Mouse (Mus musculus): ENCODE results near the gene Rtn3. TPM values are rescaled to one million over a fixed set of nuclear protein-coding genes. Genes with fewer than 3 reads are reported as not detected.

Rtn3 gene
- 374 and 377 TPM in 2 replicates for polyA plus RNA-seq (2012; rRNA removed)

DNA sequence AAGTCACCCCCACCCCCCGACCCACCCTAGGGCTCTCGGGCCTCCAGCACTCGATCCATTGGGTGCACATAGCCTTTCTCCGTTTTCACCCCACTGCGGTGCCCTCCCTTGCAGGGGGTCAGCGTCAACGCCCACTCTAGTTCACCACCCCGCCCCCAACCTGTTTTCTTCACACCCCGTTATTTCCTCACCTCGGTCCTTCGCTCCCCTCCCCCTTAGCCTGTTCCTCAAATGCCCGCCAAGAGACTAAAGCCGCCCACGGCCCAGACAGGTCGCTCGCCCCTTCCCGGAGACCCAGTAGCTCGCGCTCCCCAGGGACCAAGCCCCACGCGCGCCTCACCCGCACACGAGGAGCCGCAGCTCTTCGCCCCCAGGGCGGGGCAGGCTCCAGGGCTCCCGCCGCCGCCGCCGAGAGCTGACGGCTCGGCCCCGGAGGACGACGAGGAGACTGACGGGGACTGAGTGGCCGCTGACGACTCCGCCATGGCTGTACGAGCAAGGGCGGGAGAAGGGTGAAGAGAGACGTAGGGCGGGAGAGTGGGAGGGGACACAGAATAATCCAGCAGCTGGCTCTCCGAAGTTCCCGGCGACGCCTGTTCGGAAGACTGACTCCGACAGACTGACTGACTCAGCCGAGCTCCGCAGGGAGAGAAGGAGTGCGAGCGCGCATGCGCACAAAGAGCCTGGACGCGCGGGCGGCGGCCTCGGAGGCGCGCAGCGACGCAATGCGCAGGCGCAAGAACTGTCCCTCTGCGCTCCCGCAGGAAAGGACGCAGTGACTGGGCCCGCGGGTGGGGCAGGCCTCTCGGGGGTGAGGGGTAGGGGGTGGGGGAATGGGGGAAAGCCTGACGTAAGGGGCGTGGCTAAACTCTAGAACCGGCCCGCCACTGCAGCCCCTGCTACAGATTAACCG is at the start of gene Rtn3:
TSS of gene Rtn3 (minus strand) at position 683 of the 913 bp plus-strand sequence.

DNA sequence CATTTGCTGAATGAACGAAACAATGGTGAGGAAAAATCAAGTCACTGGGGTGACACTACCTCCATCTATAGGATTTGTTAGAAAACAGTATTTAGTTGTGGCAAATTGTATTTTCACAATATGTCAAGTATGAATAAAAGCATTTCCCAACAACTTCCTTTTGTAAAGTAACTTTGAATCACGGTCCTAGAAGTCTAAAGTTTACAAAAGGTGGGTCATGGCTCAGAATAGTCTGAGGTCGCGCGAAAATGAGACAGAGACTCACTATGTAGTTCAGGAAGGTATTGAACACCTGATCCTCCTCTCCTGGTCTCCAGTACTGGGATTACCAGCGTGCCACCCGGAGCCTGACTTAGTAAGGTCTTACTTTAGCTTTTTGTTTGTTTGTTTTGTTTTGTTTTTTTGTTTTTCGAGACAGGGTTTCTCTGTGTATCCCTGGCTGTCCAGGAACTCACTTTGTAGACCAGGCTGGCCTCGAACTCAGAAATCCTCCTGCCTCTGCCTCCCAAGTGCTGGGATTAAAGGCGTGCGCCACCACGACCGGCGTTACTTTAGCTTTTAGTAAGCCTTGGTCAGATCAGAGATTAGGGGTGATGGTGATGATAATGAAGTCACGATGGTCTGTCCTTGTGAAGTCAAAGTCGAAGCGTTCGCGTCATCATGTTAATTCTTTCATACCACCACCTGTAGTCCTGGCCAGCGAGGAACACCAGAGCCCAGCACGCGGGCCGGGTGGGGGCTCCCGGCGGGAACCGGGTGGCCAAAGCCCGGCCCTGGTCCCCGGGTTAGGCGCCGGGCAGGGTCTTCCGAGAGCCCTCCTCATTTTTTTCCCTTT is 10.5 kb upstream of the Rtn3 start, which contains the start of gene Atl3:
TSS of gene Atl3 (plus strand) at position 689 of the 835 bp plus-strand sequence.

GRCm38 (mm10) chr19:7416834-7417735 is 66.0 kb downstream of the Rtn3 start, which contains the start of gene 2700081O15Rik:
2700081O15Rik (plus strand) TSS chr19:7417625.

GRCm38 (mm10) chr19:7382903-7383865 is 99.9 kb downstream of the Rtn3 start, which contains the start of gene Spindoc:
Spindoc (minus strand) TSS chr19:7382994.

Other genes with a start within 250 kb of the Rtn3 start
- gene Naa40, start 242.1 kb downstream of the Rtn3 start, polyA plus RNA-seq (2012; rRNA removed): 68.7 and 70.7 TPM in 2 replicates
- gene Rcor2, start 216.0 kb downstream of the Rtn3 start, polyA plus RNA-seq (2012; rRNA removed): 148 and 215 TPM in 2 replicates
- gene Mark2, start 141.4 kb downstream of the Rtn3 start, polyA plus RNA-seq (2012; rRNA removed): 65.3 and 69.7 TPM in 2 replicates
- gene Spindoc, start 100.3 kb downstream of the Rtn3 start, polyA plus RNA-seq (2012; rRNA removed): 38.2 and 39.4 TPM in 2 replicates
- 140 and 156 TPM in 2 replicates for gene 2700081O15Rik, start 65.7 kb downstream of the Rtn3 start, polyA plus RNA-seq (2012; rRNA removed)
- gene Atl3, start 10.8 kb upstream of the Rtn3 start, polyA plus RNA-seq (2012; rRNA removed): 14.2 and 17.2 TPM in 2 replicates
- gene Pla2g16, start 74.2 kb upstream of the Rtn3 start, polyA plus RNA-seq (2012; rRNA removed): 4.4 and 5.3 TPM in 2 replicates
- gene Lgals12, start 123.9 kb upstream of the Rtn3 start, polyA plus RNA-seq (2012; rRNA removed): 0.65 and 0.81 TPM in 2 replicates
- gene Hrasls5, start 129.3 kb upstream of the Rtn3 start, polyA plus RNA-seq (2012; rRNA removed): not detected in 2 replicates
- 0.13 and 0.22 TPM in 2 replicates for gene Slc22a19, start 228.0 kb upstream of the Rtn3 start, polyA plus RNA-seq (2012; rRNA removed)